Mouse (Mus musculus): ENCODE measurements around the gene Bcl11b.

Gene Bcl11b

GRCm38 (mm10) chr12:107887621-107888020, 115.8 kb downstream of the Bcl11b start:
- DNase-seq: no peak

GRCm38 (mm10) chr12:107884330-107885065, 118.9 kb downstream of the Bcl11b start:
- DNase-seq: peak; percentile 53

- no peak for DNase-seq
These were observed 121.7 kb downstream of the Bcl11b start for GRCm38 (mm10) chr12:107881726-107882125.

- no peak for DNase-seq
These were observed 122.7 kb downstream of the Bcl11b start for GRCm38 (mm10) chr12:107880748-107881147.

- no peak for DNase-seq
These were observed 124.2 kb downstream of the Bcl11b start for GRCm38 (mm10) chr12:107879114-107879777.

- DNase-seq: no peak
These were observed 127.2 kb downstream of the Bcl11b start for GRCm38 (mm10) chr12:107876237-107876636.

GRCm38 (mm10) chr12:107874467-107875142, 128.8 kb downstream of the Bcl11b start:
- DNase-seq: no peak

GRCm38 (mm10) chr12:107869526-107870050, 133.8 kb downstream of the Bcl11b start:
- no peak for DNase-seq

- DNase-seq: no peak
These were observed 135.1 kb downstream of the Bcl11b start for GRCm38 (mm10) chr12:107868291-107868690.

Data from thymus, postnatal 4 days (tissue).